Mouse (Mus musculus) embryonic facial prominence, embryonic 11.5 days (tissue): ENCODE measurements around the gene Gm45140. TPM values are rescaled to one million over a fixed set of nuclear protein-coding genes. Genes with fewer than 3 reads are reported as not detected.

Experiments
- ATAC-seq: fragments of 200-750 bp; cut with Nextera tagmentation; replicated peaks from 2 replicates; pipeline ENCODE4 v1.8.0; 2017; ENCODE audit warnings: low read depth; ENCODE audit not compliant: insufficient number of reproducible peaks, low FRiP score, low TSS enrichment
- DNase-seq: peaks from one replicate; pipeline ENCODE4 v3.0.0-alpha.2; 2015; ENCODE audit warnings: low spot score
- H3K27ac ChIP-seq: fragments of 300-500 bp; sonication (generic); replicated peaks from 2 replicates; pipeline ENCODE4 v1.5.1; 2014; ENCODE audit warnings: mild to moderate bottlenecking, low read depth, low read length, control low read depth
- H3K27me3 ChIP-seq: fragments of 300-500 bp; sonication (generic); 2 replicates; pipeline ENCODE4 v1.6.1; 2014; ENCODE audit warnings: mild to moderate bottlenecking, low read length, moderate library complexity, mixed read lengths; ENCODE audit not compliant: control insufficient read depth, insufficient read depth
- H3K36me3 ChIP-seq: fragments of 300-500 bp; sonication (generic); replicated peaks from 2 replicates; pipeline ENCODE4 v1.6.1; 2014; ENCODE audit warnings: low read depth, mild to moderate bottlenecking, low read length, moderate library complexity, mixed read lengths; ENCODE audit not compliant: control insufficient read depth, insufficient read depth
- H3K4me1 ChIP-seq: fragments of 300-500 bp; sonication (generic); 2 replicates; pipeline ENCODE4 v1.6.1; 2014; ENCODE audit warnings: low read length, mixed read lengths; ENCODE audit not compliant: control insufficient read depth, insufficient read depth
- H3K4me2 ChIP-seq: fragments of 300-500 bp; sonication (generic); 2 replicates; pipeline ENCODE4 v1.6.1; 2014; ENCODE audit warnings: low read depth, mild to moderate bottlenecking, control low read depth, low read length, moderate library complexity
- H3K4me3 ChIP-seq: fragments of 300-500 bp; sonication (generic); 2 replicates; pipeline ENCODE4 v1.5.1; 2014; ENCODE audit warnings: low read depth, low read length, control low read depth
- H3K9ac ChIP-seq: fragments of 300-500 bp; sonication (generic); replicated peaks from 2 replicates; pipeline ENCODE4 v1.6.1; 2014; ENCODE audit warnings: mild to moderate bottlenecking, control low read depth, low read length
- H3K9me3 ChIP-seq: fragments of 300-500 bp; sonication (generic); replicated peaks from 2 replicates; pipeline ENCODE4 v1.6.1; 2016; ENCODE audit warnings: mild to moderate bottlenecking, low read length, inconsistent platforms, mixed read lengths; ENCODE audit not compliant: control insufficient read depth
- WGBS: fragments of 180-500 bp; shearing (Covaris S2); extraction: QIAGEN DNeasy Blood & Tissue Kit; methylation state at CpG from one replicate; pipeline ENCODE4 v1.1.7; 2014; 5-methylcytosine and 5-hydroxymethylcytosine counted together
- polyA plus RNA-seq: library from polyadenylated mRNA; unstranded; fragments of >200 nt; fragmentation: Nextera tagmentation; extraction: Ambion mirVana; gene quantifications from 2 replicates; pipeline ENCODE4 v1.2.1, GENCODE M21; 2014

Gm45140 gene
- polyA plus RNA-seq, 1 experiment from 2014 or later, result 3.2 TPM

GRCm38 (mm10) chr6:87810713-87811669 is 24.6 kb downstream of the Gm45140 start:
- no peaks in the 10 kb centered on the region for H3K4me1 ChIP-seq
- H3K9ac ChIP-seq, result peak overlapping the region; percentile 73
- peaks cover 2% of the 10 kb centered on the region; the same call in 1 of the 2 replicates for H3K36me3 ChIP-seq
- WGBS, result under 1% methylated on average over 77 of the region's 77 CpGs
- H3K27me3 ChIP-seq, result no peaks in the 10 kb centered on the region
- DNase-seq, result peak; percentile 38
- no peaks in the 10 kb centered on the region for H3K9me3 ChIP-seq
- no peak overlapping the region for H3K27ac ChIP-seq
- H3K4me2 ChIP-seq, result peak overlapping the region; percentile 97
- H3K4me3 ChIP-seq, result peak overlapping the region; percentile 70
- ATAC-seq, result peak; percentile 48; the same call in 1 of the 2 replicates

GRCm38 (mm10) chr6:87810311-87810710 is 25.3 kb downstream of the Gm45140 start:
- H3K36me3 ChIP-seq, result no peaks in the 10 kb centered on the region
- 37% methylated on average over 6 of the region's 6 CpGs for WGBS
- H3K4me1 ChIP-seq, result no peaks in the 10 kb centered on the region
- no peak overlapping the region; the same call in 1 of the 2 replicates for H3K9ac ChIP-seq
- H3K27me3 ChIP-seq, result no peaks in the 10 kb centered on the region
- no peaks in the 10 kb centered on the region for H3K9me3 ChIP-seq
- DNase-seq (no peak), ATAC-seq (no peak)
- H3K4me3 ChIP-seq, result peak overlapping the region; percentile 70
- no peak overlapping the region for H3K27ac ChIP-seq
- peak overlapping the region; percentile 97 for H3K4me2 ChIP-seq

GRCm38 (mm10) chr6:87809651-87810161 is 25.9 kb downstream of the Gm45140 start:
- 94% methylated on average over 6 of the region's 6 CpGs for WGBS
- H3K4me3 ChIP-seq, result no peak overlapping the region
- no peak for ATAC-seq

GRCm38 (mm10) chr6:87809144-87809543 is 26.5 kb downstream of the Gm45140 start:
- ATAC-seq, result no peak

More at GRCm38 (mm10) chr6:87809651-87810161, 25.9 kb downstream of the Gm45140 start:
- no peaks in the 10 kb centered on the region for H3K9me3 ChIP-seq
- no peaks in the 10 kb centered on the region for H3K36me3 ChIP-seq
- DNase-seq, result no peak
- no peak overlapping the region for H3K4me2 ChIP-seq
- H3K9ac ChIP-seq, result no peak overlapping the region
- H3K27me3 ChIP-seq, result no peaks in the 10 kb centered on the region
- no peak overlapping the region for H3K27ac ChIP-seq
- H3K4me1 ChIP-seq, result no peaks in the 10 kb centered on the region

GRCm38 (mm10) chr6:87808521-87808920 is 27.1 kb downstream of the Gm45140 start:
- H3K27me3 ChIP-seq, result no peaks in the 10 kb centered on the region

More at GRCm38 (mm10) chr6:87809144-87809543, 26.5 kb downstream of the Gm45140 start:
- no peaks in the 10 kb centered on the region for H3K4me1 ChIP-seq
- no peak for DNase-seq
- H3K4me2 ChIP-seq, result no peak overlapping the region
- no peak overlapping the region for H3K4me3 ChIP-seq
- no peak overlapping the region for H3K9ac ChIP-seq
- H3K36me3 ChIP-seq, result no peaks in the 10 kb centered on the region
- 84% methylated on average over 2 of the region's 2 CpGs for WGBS
- no peaks in the 10 kb centered on the region for H3K9me3 ChIP-seq
- H3K27me3 ChIP-seq, result no peaks in the 10 kb centered on the region
- no peak overlapping the region for H3K27ac ChIP-seq

GRCm38 (mm10) chr6:87807735-87808440 is 27.7 kb downstream of the Gm45140 start:
- H3K4me1 ChIP-seq, result no peaks in the 10 kb centered on the region
- ATAC-seq (no peak), DNase-seq (no peak)
- H3K27ac ChIP-seq, result no peak overlapping the region
- H3K4me3 ChIP-seq, result no peak overlapping the region
- no peaks in the 10 kb centered on the region for H3K27me3 ChIP-seq
- H3K36me3 ChIP-seq, result no peaks in the 10 kb centered on the region
- no peak overlapping the region for H3K9ac ChIP-seq
- H3K9me3 ChIP-seq, result no peaks in the 10 kb centered on the region
- WGBS, result 81% methylated on average over 4 of the region's 4 CpGs
- H3K4me2 ChIP-seq, result no peak overlapping the region

More at GRCm38 (mm10) chr6:87808521-87808920, 27.1 kb downstream of the Gm45140 start:
- H3K4me2 ChIP-seq, result no peak overlapping the region
- no peak for ATAC-seq
- DNase-seq, result no peak
- no peak overlapping the region for H3K27ac ChIP-seq
- H3K36me3 ChIP-seq, result no peaks in the 10 kb centered on the region
- no peak overlapping the region for H3K4me3 ChIP-seq
- WGBS, result 67% methylated on average over 3 of the region's 3 CpGs
- H3K9me3 ChIP-seq, result no peaks in the 10 kb centered on the region
- no peak overlapping the region for H3K9ac ChIP-seq
- no peaks in the 10 kb centered on the region for H3K4me1 ChIP-seq

- Histone ChIP-seq H3K27me3 (no peaks in the 10 kb centered on the region), H3K9ac (no peak overlapping the region), H3K4me2 (no peak overlapping the region), H3K9me3 (no peaks in the 10 kb centered on the region), H3K4me3 (no peak overlapping the region), H3K36me3 (no peaks in the 10 kb centered on the region), H3K4me1 (no peaks in the 10 kb centered on the region), H3K27ac (no peak overlapping the region)
- WGBS, result 73% methylated on average over 2 of the region's 2 CpGs
- no peak for DNase-seq
- no peak for ATAC-seq
Observed at GRCm38 (mm10) chr6:87806857-87807256, 28.7 kb downstream of the Gm45140 start.
